Mouse (Mus musculus): ENCODE data around the gene Gse1. TPM values are rescaled to one million over a fixed set of nuclear protein-coding genes. Genes with fewer than 3 reads are reported as not detected.

Gene Gse1
- polyA plus RNA-seq, 1 experiment from 2014 or later, result 6.4 TPM

DNA sequence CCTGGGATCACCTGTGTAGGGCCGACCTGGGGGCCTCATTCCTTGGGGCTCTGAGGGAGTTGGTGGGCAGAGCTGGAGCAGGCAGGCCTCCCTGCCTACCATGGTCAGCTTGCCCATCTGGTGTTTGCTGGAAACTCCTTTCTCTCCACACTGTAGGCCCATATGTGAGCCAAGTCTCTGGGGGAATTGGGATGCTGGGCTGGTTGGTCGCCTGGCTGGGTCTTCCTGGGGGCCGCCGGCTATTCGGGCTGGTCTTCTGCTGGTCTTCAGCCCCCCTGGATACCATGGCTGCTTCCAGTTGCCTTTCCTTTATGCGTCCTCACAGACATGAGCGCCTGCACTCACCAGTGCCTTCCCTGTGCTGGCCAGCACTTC, 293.3 kb downstream of the Gse1 start:
- Histone ChIP-seq H3K27ac (ENCODE audit: low read depth, low read length) (no peak overlapping the region; the same call in 1 of the 2 replicates), H3K9ac (ENCODE audit: low read depth, low read length) (no peak overlapping the region), H3K4me3 (ENCODE audit: low read depth, low read length) (no peak overlapping the region), H3K36me3 (ENCODE audit: control insufficient read depth, insufficient read depth) (peaks cover 3% of the 10 kb centered on the region; the same call in 1 of the 2 replicates), H3K9me3 (ENCODE audit: control insufficient read depth) (no peaks in the 10 kb centered on the region), H3K4me2 (replicated peaks; ENCODE audit: low read depth) (no peak overlapping the region), H3K27me3 (replicated peaks; ENCODE audit: control insufficient read depth, insufficient read depth, low read length) (no peaks in the 10 kb centered on the region), H3K4me1 (replicated peaks; ENCODE audit: control insufficient read depth, insufficient read depth, low read length) (peaks cover 13% of the 10 kb centered on the region; the same call in 1 of the 2 replicates)
- WGBS, result 73% methylated on average over 7 of the region's 7 CpGs
- ATAC-seq, result no peak
- no peak for TF ChIP-seq CTCF (IDR thresholded peaks at IDR 0.05; ENCODE audit: low read depth)

DNA sequence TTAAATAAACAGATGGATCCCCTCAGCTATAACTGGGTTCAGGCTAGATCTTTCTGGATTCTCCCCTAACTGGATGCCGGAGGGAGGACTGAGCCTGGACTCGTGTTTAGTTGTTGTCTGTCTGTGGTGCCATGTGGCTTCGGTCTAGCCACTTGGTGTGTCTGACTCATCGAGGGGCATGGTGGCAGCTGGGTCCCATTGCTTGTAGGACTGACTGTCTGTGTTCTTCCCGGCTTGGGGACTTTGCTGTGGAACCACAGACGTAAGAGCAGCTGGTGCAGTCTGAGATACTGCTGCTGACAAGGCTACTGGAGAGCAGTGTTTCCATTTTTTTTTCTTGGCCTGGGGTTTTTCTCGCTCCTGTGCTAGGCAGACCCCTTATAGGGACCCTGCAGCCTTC, 295.4 kb downstream of the Gse1 start:
- H3K4me1 ChIP-seq (replicated peaks; ENCODE audit: control insufficient read depth, insufficient read depth, low read length), result 0 out of 2 replicates have a peak, but pooled peaks cover 6% of the 10 kb centered on the region
- no peak for TF ChIP-seq CTCF (IDR thresholded peaks at IDR 0.05; ENCODE audit: low read depth)

DNA sequence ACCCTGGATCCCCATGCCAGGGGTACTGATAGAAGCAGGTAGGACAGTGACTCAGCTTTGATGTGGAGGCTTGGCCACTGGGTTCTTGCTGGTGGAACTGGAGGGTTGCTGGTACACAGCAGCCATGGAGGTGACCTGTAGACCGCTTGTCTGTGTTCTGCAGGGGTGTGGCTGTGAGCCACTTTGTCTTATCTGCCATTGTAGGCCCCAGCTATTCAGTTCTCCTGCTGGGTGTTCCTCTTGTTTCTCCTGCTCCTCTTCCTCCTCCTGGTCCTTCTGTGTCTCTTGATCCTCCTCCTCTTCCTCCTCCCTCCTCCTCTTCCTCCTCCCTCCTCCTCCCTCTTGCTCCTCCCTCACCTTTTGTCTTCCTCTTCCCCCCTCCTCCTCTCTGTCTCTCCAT, 296.9 kb downstream of the Gse1 start:
- 0 out of 2 replicates have a peak, but pooled peaks cover 6% of the 10 kb centered on the region for H3K4me1 ChIP-seq (replicated peaks; ENCODE audit: control insufficient read depth, insufficient read depth, low read length)
- TF ChIP-seq CTCF (IDR thresholded peaks at IDR 0.05; ENCODE audit: low read depth), result no peak

More for the DNA sequence above, 295.4 kb downstream of the Gse1 start:
- H3K27me3 ChIP-seq (replicated peaks; ENCODE audit: control insufficient read depth, insufficient read depth, low read length), result no peaks in the 10 kb centered on the region
- H3K9me3 ChIP-seq (ENCODE audit: control insufficient read depth), result no peaks in the 10 kb centered on the region
- H3K36me3 ChIP-seq (ENCODE audit: control insufficient read depth, insufficient read depth), result peaks cover 3% of the 10 kb centered on the region; the same call in 1 of the 2 replicates
- ATAC-seq, result no peak
- H3K9ac ChIP-seq (ENCODE audit: low read depth, low read length), result no peak overlapping the region
- WGBS, result 68% methylated on average over 7 of the region's 7 CpGs
- H3K4me3 ChIP-seq (ENCODE audit: low read depth, low read length), result no peak overlapping the region
- no peak overlapping the region for H3K27ac ChIP-seq (ENCODE audit: low read depth, low read length)
- H3K4me2 ChIP-seq (replicated peaks; ENCODE audit: low read depth), result no peak overlapping the region

DNA sequence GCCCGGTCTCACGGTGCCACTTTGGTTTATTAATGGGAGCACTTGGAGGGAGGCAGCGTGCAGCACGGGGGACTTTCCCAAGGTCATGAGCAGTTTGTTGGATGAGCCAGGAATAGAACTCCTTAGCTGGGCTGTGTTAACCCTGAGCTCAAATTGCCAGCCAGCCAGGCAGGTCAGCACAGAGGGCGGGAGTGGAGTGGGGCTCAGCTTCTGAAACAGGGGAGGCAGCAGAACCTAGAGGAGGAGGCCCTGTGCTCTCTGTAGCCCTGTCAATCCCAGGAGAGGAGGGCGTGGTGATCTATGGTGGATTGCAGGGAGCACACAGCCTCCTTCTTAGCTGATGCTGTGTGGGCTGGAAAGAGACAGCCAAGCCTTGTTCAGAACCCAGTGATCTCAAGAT, 297.6 kb downstream of the Gse1 start:
- WGBS, result 40% methylated on average over 6 of the region's 6 CpGs
- H3K27me3 ChIP-seq (replicated peaks; ENCODE audit: control insufficient read depth, insufficient read depth, low read length), result no peaks in the 10 kb centered on the region
- no peak overlapping the region for H3K27ac ChIP-seq (ENCODE audit: low read depth, low read length)
- H3K9me3 ChIP-seq (ENCODE audit: control insufficient read depth), result no peaks in the 10 kb centered on the region
- ATAC-seq, result no peak
- TF ChIP-seq CTCF (IDR thresholded peaks at IDR 0.05; ENCODE audit: low read depth), result no peak
- no peak overlapping the region for H3K9ac ChIP-seq (ENCODE audit: low read depth, low read length)
- no peak overlapping the region for H3K4me2 ChIP-seq (replicated peaks; ENCODE audit: low read depth)
- 0 out of 2 replicates have a peak, but pooled peaks cover 6% of the 10 kb centered on the region for H3K4me1 ChIP-seq (replicated peaks; ENCODE audit: control insufficient read depth, insufficient read depth, low read length)
- no peak overlapping the region for H3K4me3 ChIP-seq (ENCODE audit: low read depth, low read length)
- H3K36me3 ChIP-seq (ENCODE audit: control insufficient read depth, insufficient read depth), result peaks cover 3% of the 10 kb centered on the region; the same call in 1 of the 2 replicates

More for the DNA sequence above, 296.9 kb downstream of the Gse1 start:
- Histone ChIP-seq H3K27ac (ENCODE audit: low read depth, low read length) (no peak overlapping the region), H3K4me2 (replicated peaks; ENCODE audit: low read depth) (no peak overlapping the region), H3K9ac (ENCODE audit: low read depth, low read length) (no peak overlapping the region), H3K36me3 (ENCODE audit: control insufficient read depth, insufficient read depth) (peaks cover 3% of the 10 kb centered on the region; the same call in 1 of the 2 replicates), H3K4me3 (ENCODE audit: low read depth, low read length) (no peak overlapping the region), H3K9me3 (ENCODE audit: control insufficient read depth) (no peaks in the 10 kb centered on the region), H3K27me3 (replicated peaks; ENCODE audit: control insufficient read depth, insufficient read depth, low read length) (no peaks in the 10 kb centered on the region)
- ATAC-seq, result no peak
- WGBS, result 78% methylated on average over 1 of the region's 1 CpGs

DNA sequence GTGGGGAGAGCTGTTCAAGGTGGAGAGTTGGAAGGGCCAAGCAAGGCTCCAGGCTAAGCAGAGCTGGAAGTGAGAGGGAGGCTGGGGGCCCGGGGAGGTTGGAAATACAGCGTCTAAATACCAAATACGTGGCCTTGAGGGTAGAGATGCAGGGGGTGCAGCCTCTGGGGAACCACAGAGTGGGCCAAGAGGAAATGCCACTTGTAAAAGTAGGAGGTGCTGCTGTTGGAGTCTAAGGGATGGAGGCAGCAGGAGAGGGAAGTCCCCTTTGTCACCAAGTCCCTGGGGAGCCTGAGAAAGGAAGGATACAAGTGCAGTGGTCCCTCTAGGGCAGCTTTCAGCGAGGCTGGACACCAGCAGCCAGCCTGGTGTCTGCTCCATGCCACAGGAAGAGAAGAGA, 298.3 kb downstream of the Gse1 start:
- 55% methylated on average over 4 of the region's 4 CpGs for WGBS
- H3K9ac ChIP-seq (ENCODE audit: low read depth, low read length), result no peak overlapping the region
- ATAC-seq, result no peak
- H3K9me3 ChIP-seq (ENCODE audit: control insufficient read depth), result no peaks in the 10 kb centered on the region
- H3K27me3 ChIP-seq (replicated peaks; ENCODE audit: control insufficient read depth, insufficient read depth, low read length), result no peaks in the 10 kb centered on the region
- no peak for TF ChIP-seq CTCF (IDR thresholded peaks at IDR 0.05; ENCODE audit: low read depth)
- no peak overlapping the region for H3K4me3 ChIP-seq (ENCODE audit: low read depth, low read length)
- H3K27ac ChIP-seq (ENCODE audit: low read depth, low read length), result no peak overlapping the region
- H3K4me2 ChIP-seq (replicated peaks; ENCODE audit: low read depth), result no peak overlapping the region
- peaks cover 3% of the 10 kb centered on the region; the same call in 1 of the 2 replicates for H3K36me3 ChIP-seq (ENCODE audit: control insufficient read depth, insufficient read depth)
- H3K4me1 ChIP-seq (replicated peaks; ENCODE audit: control insufficient read depth, insufficient read depth, low read length), result 0 out of 2 replicates have a peak, but pooled peaks cover 6% of the 10 kb centered on the region

DNA sequence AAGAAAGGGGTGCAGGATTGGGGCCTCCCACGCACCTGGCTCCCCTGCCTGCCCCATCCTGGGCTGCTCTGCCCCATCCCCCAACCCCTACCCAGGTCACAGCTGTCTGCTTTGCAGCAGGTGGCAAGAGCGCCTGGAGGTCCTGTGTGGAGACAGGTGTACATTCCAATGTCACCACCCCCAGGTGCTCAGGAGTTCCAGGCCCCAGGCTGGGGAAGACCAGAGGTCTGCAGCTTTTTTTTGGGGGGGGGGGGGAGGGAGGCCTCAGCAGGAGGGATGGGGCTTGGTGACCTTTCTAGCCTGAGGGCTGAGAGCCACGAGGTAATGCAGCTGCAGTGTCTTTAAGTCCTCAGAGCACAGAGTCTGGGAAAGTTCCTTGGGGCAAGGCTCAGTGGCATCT, 300.1 kb downstream of the Gse1 start:
- WGBS, result 36% methylated on average over 3 of the region's 3 CpGs
- no peak overlapping the region for H3K4me3 ChIP-seq (ENCODE audit: low read depth, low read length)
- ATAC-seq, result peak; percentile 31; the same call in 1 of the 2 replicates

More for the DNA sequence above, 300.1 kb downstream of the Gse1 start:
- H3K9me3 ChIP-seq (ENCODE audit: control insufficient read depth), result no peaks in the 10 kb centered on the region
- no peaks in the 10 kb centered on the region for H3K36me3 ChIP-seq (ENCODE audit: control insufficient read depth, insufficient read depth)
- no peak overlapping the region for H3K9ac ChIP-seq (ENCODE audit: low read depth, low read length)
- no peak overlapping the region for H3K27ac ChIP-seq (ENCODE audit: low read depth, low read length)
- TF ChIP-seq CTCF (IDR thresholded peaks at IDR 0.05; ENCODE audit: low read depth), result no peak
- H3K4me1 ChIP-seq (replicated peaks; ENCODE audit: control insufficient read depth, insufficient read depth, low read length), result peaks cover 19% of the 10 kb centered on the region
- no peaks in the 10 kb centered on the region; the same call in 1 of the 2 replicates for H3K27me3 ChIP-seq (replicated peaks; ENCODE audit: control insufficient read depth, insufficient read depth, low read length)
- no peak overlapping the region for H3K4me2 ChIP-seq (replicated peaks; ENCODE audit: low read depth)
